ENCODE assay signal across 27 mouse cellular contexts in genomic region chr2:39011971-39012370, GRCm38 (mm10). TPM values are rescaled to one million over a fixed set of nuclear protein-coding genes. Genes with fewer than 3 reads are reported as not detected.
DNase-seq lines count a peak whose midpoint lies in the region; ATAC-seq and TF ChIP-seq lines count a peak whose summit lies in the region.
"Had no signal": no experiment of that assay in that cellular context is flagged by ENCODE, and none has a peak within 500 bp of the region (broad histone marks: within the 10 kb centered on the region; RNA-seq: fewer than 3 reads in every experiment).

No protein-coding gene starts in this region.

- intact Hi-C loops in heart, postnatal 25 days (cut with DNase I): no loop called here

- H3K4me3 ChIP-seq in embryonic facial prominence, embryonic 13.5 days: no peak overlapping the region
- H3K4me3 ChIP-seq in embryonic facial prominence, embryonic 10.5 days: no peak overlapping the region
- no peak overlapping the region for H3K4me3 ChIP-seq in heart, postnatal 0 days (ENCODE audit: low read depth, low read length)
- no peak overlapping the region for H3K4me3 ChIP-seq in liver, embryonic 13.5 days (replicated peaks)
- no peak overlapping the region for H3K4me3 ChIP-seq in liver, embryonic 11.5 days (ENCODE audit: low read depth, low read length)
- H3K4me3 ChIP-seq in embryonic fibroblast, embryonic 13.5 days (ENCODE audit: insufficient read depth, low read length): no peak overlapping the region
- H3K4me3 ChIP-seq: heart, embryonic 10.5 days; heart, embryonic 15.5 days; hindbrain, embryonic 12.5 days; megakaryocyte, embryonic 14.5 days; midbrain, embryonic 12.5 days had no signal

- no peak overlapping the region for H3K27ac ChIP-seq in embryonic facial prominence, embryonic 13.5 days
- no peak overlapping the region for H3K27ac ChIP-seq in embryonic facial prominence, embryonic 10.5 days (replicated peaks)
- peak overlapping the region; percentile 43; the same call in 1 of the 2 replicates for H3K27ac ChIP-seq in heart, postnatal 0 days (ENCODE audit: low read depth)
- H3K27ac ChIP-seq in liver, embryonic 13.5 days: 0 out of 2 replicates have a peak overlapping the region, but pooled peaks have one; percentile 18
- H3K27ac ChIP-seq in liver, embryonic 11.5 days (ENCODE audit: low read depth, low read length): no peak overlapping the region
- H3K27ac ChIP-seq in embryonic fibroblast, embryonic 13.5 days (ENCODE audit: insufficient read depth, low read length): peak overlapping the region; percentile 79
- H3K27ac ChIP-seq: heart, embryonic 10.5 days; heart, embryonic 15.5 days; hindbrain, embryonic 12.5 days; liver, embryonic 14.5 days; midbrain, embryonic 12.5 days had no signal

- H3K27me3 ChIP-seq in embryonic facial prominence, embryonic 13.5 days: no peaks in the 10 kb centered on the region
- no peaks in the 10 kb centered on the region for H3K27me3 ChIP-seq in embryonic facial prominence, embryonic 10.5 days (replicated peaks; ENCODE audit: low read depth, poor library complexity, severe bottlenecking)
- H3K27me3 ChIP-seq in heart, postnatal 0 days (ENCODE audit: control insufficient read depth, insufficient read depth, low read length): no peaks in the 10 kb centered on the region
- no peaks in the 10 kb centered on the region for H3K27me3 ChIP-seq in liver, embryonic 13.5 days
- H3K27me3 ChIP-seq in liver, embryonic 11.5 days (replicated peaks; ENCODE audit: control insufficient read depth, insufficient read depth, low read length): no peaks in the 10 kb centered on the region
- H3K27me3 ChIP-seq: heart, embryonic 15.5 days; hindbrain, embryonic 12.5 days; megakaryocyte, embryonic 14.5 days; midbrain, embryonic 12.5 days had no signal

- H3K4me2 ChIP-seq in embryonic facial prominence, embryonic 13.5 days: no peak overlapping the region
- H3K4me2 ChIP-seq in heart, postnatal 0 days (ENCODE audit: low read depth, low read length): no peak overlapping the region
- no peak overlapping the region for H3K4me2 ChIP-seq in liver, embryonic 13.5 days
- no peak overlapping the region for H3K4me2 ChIP-seq in liver, embryonic 11.5 days
- H3K4me2 ChIP-seq: heart, embryonic 15.5 days; hindbrain, embryonic 12.5 days; midbrain, embryonic 12.5 days had no signal

- no peak for TF ChIP-seq EP300 in heart, postnatal 0 days (IDR thresholded peaks at IDR 0.05; ENCODE audit: low read depth)

- 89% methylated on average over 3 of the region's 3 CpGs for WGBS in embryonic facial prominence, embryonic 13.5 days
- WGBS in embryonic facial prominence, embryonic 10.5 days: 94% methylated on average over 3 of the region's 3 CpGs
- 77% methylated on average over 3 of the region's 3 CpGs for whole genome bisulfite sequencing in heart, postnatal 0 days
- 80% methylated on average over 3 of the region's 3 CpGs for WGBS in liver, embryonic 13.5 days (ENCODE audit: insufficient replicate concordance)
- 89% methylated on average over 3 of the region's 3 CpGs for WGBS in liver, embryonic 11.5 days

- H3K4me1 ChIP-seq in embryonic facial prominence, embryonic 13.5 days: peaks cover 22% of the 10 kb centered on the region
- H3K4me1 ChIP-seq in embryonic facial prominence, embryonic 10.5 days: peaks cover 18% of the 10 kb centered on the region
- H3K4me1 ChIP-seq in heart, postnatal 0 days (ENCODE audit: control insufficient read depth, insufficient read depth): peaks cover 23% of the 10 kb centered on the region; the same call in 1 of the 2 replicates
- peaks cover 51% of the 10 kb centered on the region for H3K4me1 ChIP-seq in liver, embryonic 13.5 days (replicated peaks)
- peaks cover 15% of the 10 kb centered on the region for H3K4me1 ChIP-seq in liver, embryonic 11.5 days (replicated peaks; ENCODE audit: control insufficient read depth, insufficient read depth, low read length)
- H3K4me1 ChIP-seq in embryonic fibroblast, embryonic 13.5 days (ENCODE audit: control insufficient read depth, insufficient read depth, low read length): peaks cover 13% of the 10 kb centered on the region

- no peak for TF ChIP-seq CTCF in heart, postnatal 0 days (IDR thresholded peaks at IDR 0.05; ENCODE audit: low read depth)
- TF ChIP-seq CTCF in embryonic fibroblast, embryonic 13.5 days (IDR thresholded peaks at IDR 0.05; ENCODE audit: borderline replicate concordance, insufficient read depth, low read length): no peak

- no peaks in the 10 kb centered on the region for H3K9me3 ChIP-seq in embryonic facial prominence, embryonic 13.5 days
- H3K9me3 ChIP-seq in embryonic facial prominence, embryonic 10.5 days: no peaks in the 10 kb centered on the region
- H3K9me3 ChIP-seq in heart, postnatal 0 days (replicated peaks; ENCODE audit: control insufficient read depth, low read length): no peaks in the 10 kb centered on the region
- no peaks in the 10 kb centered on the region for H3K9me3 ChIP-seq in liver, embryonic 13.5 days (replicated peaks)
- no peaks in the 10 kb centered on the region for H3K9me3 ChIP-seq in liver, embryonic 11.5 days (ENCODE audit: control insufficient read depth, low read length)
- H3K9me3 ChIP-seq: G1E; heart, embryonic 10.5 days; heart, embryonic 15.5 days; hindbrain, embryonic 12.5 days; megakaryocyte, embryonic 14.5 days; midbrain, embryonic 12.5 days had no signal

- ATAC-seq in embryonic facial prominence, embryonic 13.5 days (ENCODE audit: insufficient number of reproducible peaks, insufficient read depth, low FRiP score, low TSS enrichment, low read depth): no peak
- no peak for ATAC-seq in heart, postnatal 0 days (ENCODE audit: insufficient read depth, low read depth)
- no peak for ATAC-seq in liver, embryonic 13.5 days (ENCODE audit: low read depth)
- no peak for ATAC-seq in liver, embryonic 11.5 days (replicated peaks; ENCODE audit: low FRiP score)
- ATAC-seq: forebrain, embryonic 16.5 days; intestine, postnatal 0 days had no signal

- H3K9ac ChIP-seq in embryonic facial prominence, embryonic 13.5 days: 0 out of 2 replicates have a peak overlapping the region, but pooled peaks have one; percentile 11
- no peak overlapping the region; the same call in 1 of the 2 replicates for H3K9ac ChIP-seq in heart, postnatal 0 days (replicated peaks; ENCODE audit: low read depth, low read length)
- H3K9ac ChIP-seq in liver, embryonic 13.5 days: no peak overlapping the region
- no peak overlapping the region for H3K9ac ChIP-seq in liver, embryonic 11.5 days (ENCODE audit: low read depth, low read length)
- H3K9ac ChIP-seq: heart, embryonic 15.5 days; hindbrain, embryonic 12.5 days; liver, embryonic 14.5 days; midbrain, embryonic 12.5 days had no signal

- DNase-seq in embryonic facial prominence, embryonic 10.5 days (ENCODE audit: low spot score): no peak
- no peak for DNase-seq in heart, postnatal 0 days (ENCODE audit: low spot score)
- no peak for DNase-seq in heart, postnatal 25 days (ENCODE audit: low spot score)
- no peak for DNase-seq in liver, embryonic 13.5 days
- no peak for DNase-seq in liver, embryonic 11.5 days (ENCODE audit: low spot score)
- DNase-seq in adrenal gland, adult (ENCODE audit: inconsistent age in 2 of 2, low spot score in 1 of 2): no peak
- DNase-seq: adrenal gland, postnatal 14 days; cerebellum, postnatal 14 days; gastrocnemius, postnatal 10 days; kidney, postnatal 14 days; left cerebral cortex, postnatal 4 days; lung, adult 2 months; lung, postnatal 10 days; retina, postnatal 1 day; right cerebral cortex, postnatal 14 days; thymus, postnatal 25 days had no signal

- H3K36me3 ChIP-seq in embryonic facial prominence, embryonic 13.5 days: peaks cover 56% of the 10 kb centered on the region
- H3K36me3 ChIP-seq in embryonic facial prominence, embryonic 10.5 days (replicated peaks): peaks cover 65% of the 10 kb centered on the region
- peaks cover 42% of the 10 kb centered on the region for H3K36me3 ChIP-seq in heart, postnatal 0 days (replicated peaks; ENCODE audit: control insufficient read depth, insufficient read depth, low read length)
- peaks cover 55% of the 10 kb centered on the region for H3K36me3 ChIP-seq in liver, embryonic 13.5 days
- H3K36me3 ChIP-seq in liver, embryonic 11.5 days (ENCODE audit: control insufficient read depth, insufficient read depth, low read length): peaks cover 21% of the 10 kb centered on the region

- no peak for TF ChIP-seq POLR2A in embryonic fibroblast, embryonic 13.5 days (IDR thresholded peaks at IDR 0.05; ENCODE audit: low read depth, low read length)

RNA-seq across cellular contexts. Expression of gene Rpl35, which starts 6.5 kb away (rescaled TPM):
- 1,096 and 1,227 TPM in 2 replicates for polyA plus RNA-seq in embryonic facial prominence, embryonic 13.5 days (2015; fragmentation: Nextera tagmentation; extraction: Ambion mirVana)
- 992 and 1,047 TPM in 2 replicates for polyA plus RNA-seq in embryonic facial prominence, embryonic 10.5 days (2016; fragmentation: Nextera tagmentation; extraction: Ambion mirVana)
- 54.2 and 56.4 TPM in 2 replicates for total RNA-seq in heart, postnatal 0 days (2014; rRNA removed; ENCODE audit: low replicate concordance)
- polyA plus RNA-seq in heart, postnatal 0 days (2015; fragmentation: Nextera tagmentation; extraction: Ambion mirVana): 539 and 573 TPM in 2 replicates
- total RNA-seq in heart, postnatal 25 days (2021): 100 to 1,000 TPM; 298 to 299 TPM
- 845 and 923 TPM in 2 replicates for polyA plus RNA-seq in liver, embryonic 13.5 days (2015; fragmentation: Nextera tagmentation; extraction: Ambion mirVana)
- 1,321 and 1,382 TPM in 2 replicates for polyA plus RNA-seq in liver, embryonic 11.5 days (2014; fragmentation: Nextera tagmentation; extraction: Ambion mirVana)
- polyA plus RNA-seq in embryonic fibroblast, embryonic 13.5 days (2011; ENCODE audit: insufficient read length, low read depth, missing spikeins): 266 and 282 TPM in 2 replicates

RNA-seq across cellular contexts. Expression of gene Arpc5l, which starts 6.8 kb away (rescaled TPM):
- polyA plus RNA-seq in embryonic facial prominence, embryonic 13.5 days (2015; fragmentation: Nextera tagmentation; extraction: Ambion mirVana): 123 TPM in 2 replicates
- polyA plus RNA-seq in embryonic facial prominence, embryonic 10.5 days (2016; fragmentation: Nextera tagmentation; extraction: Ambion mirVana): 121 and 124 TPM in 2 replicates
- 13.4 and 36.2 TPM in 2 replicates for total RNA-seq in heart, postnatal 0 days (2014; rRNA removed; ENCODE audit: low replicate concordance)
- 83.0 and 87.2 TPM in 2 replicates for polyA plus RNA-seq in heart, postnatal 0 days (2015; fragmentation: Nextera tagmentation; extraction: Ambion mirVana)
- 10 to 100 TPM; 81.8 to 87.5 TPM for total RNA-seq in heart, postnatal 25 days (2021)
- 74.0 and 76.6 TPM in 2 replicates for polyA plus RNA-seq in liver, embryonic 13.5 days (2015; fragmentation: Nextera tagmentation; extraction: Ambion mirVana)
- polyA plus RNA-seq in liver, embryonic 11.5 days (2014; fragmentation: Nextera tagmentation; extraction: Ambion mirVana): 113 and 128 TPM in 2 replicates
- polyA plus RNA-seq in embryonic fibroblast, embryonic 13.5 days (2011; ENCODE audit: insufficient read length, low read depth, missing spikeins): 54.6 and 64.3 TPM in 2 replicates

RNA-seq across cellular contexts. Expression of gene Wdr38, which starts 14.7 kb away (rescaled TPM):
- 2.0 and 2.2 TPM in 2 replicates for polyA plus RNA-seq in embryonic facial prominence, embryonic 13.5 days (2015; fragmentation: Nextera tagmentation; extraction: Ambion mirVana)
- 1.6 TPM in 2 replicates for polyA plus RNA-seq in embryonic facial prominence, embryonic 10.5 days (2016; fragmentation: Nextera tagmentation; extraction: Ambion mirVana)
- total RNA-seq in heart, postnatal 0 days (2014; rRNA removed; ENCODE audit: low replicate concordance): 0.08 TPM in 1 of 2 replicates, not detected in the other
- polyA plus RNA-seq in heart, postnatal 0 days (2015; fragmentation: Nextera tagmentation; extraction: Ambion mirVana): 0.83 and 1.1 TPM in 2 replicates
- under 1 TPM; 0.08 TPM for total RNA-seq in heart, postnatal 25 days (2021)
- 0.66 and 0.76 TPM in 2 replicates for polyA plus RNA-seq in liver, embryonic 13.5 days (2015; fragmentation: Nextera tagmentation; extraction: Ambion mirVana)
- polyA plus RNA-seq in liver, embryonic 11.5 days (2014; fragmentation: Nextera tagmentation; extraction: Ambion mirVana): 1.4 TPM in 2 replicates
- polyA plus RNA-seq in embryonic fibroblast, embryonic 13.5 days (2011; ENCODE audit: insufficient read length, low read depth, missing spikeins): 0.26 and 0.67 TPM in 2 replicates

RNA-seq across cellular contexts. Expression of gene Golga1, which starts 53.4 kb away (rescaled TPM):
- polyA plus RNA-seq in embryonic facial prominence, embryonic 13.5 days (2015; fragmentation: Nextera tagmentation; extraction: Ambion mirVana): 33.1 and 36.1 TPM in 2 replicates
- 24.8 and 24.9 TPM in 2 replicates for polyA plus RNA-seq in embryonic facial prominence, embryonic 10.5 days (2016; fragmentation: Nextera tagmentation; extraction: Ambion mirVana)
- 7.7 and 12.4 TPM in 2 replicates for total RNA-seq in heart, postnatal 0 days (2014; rRNA removed; ENCODE audit: low replicate concordance)
- polyA plus RNA-seq in heart, postnatal 0 days (2015; fragmentation: Nextera tagmentation; extraction: Ambion mirVana): 19.2 and 21.2 TPM in 2 replicates
- 10 to 100 TPM; 14.7 to 15.0 TPM for total RNA-seq in heart, postnatal 25 days (2021)
- polyA plus RNA-seq in liver, embryonic 13.5 days (2015; fragmentation: Nextera tagmentation; extraction: Ambion mirVana): 9.9 and 11.3 TPM in 2 replicates
- polyA plus RNA-seq in liver, embryonic 11.5 days (2014; fragmentation: Nextera tagmentation; extraction: Ambion mirVana): 18.2 and 20.8 TPM in 2 replicates
- polyA plus RNA-seq in embryonic fibroblast, embryonic 13.5 days (2011; ENCODE audit: insufficient read length, low read depth, missing spikeins): 28.0 and 36.3 TPM in 2 replicates

Comparison
In these comparisons a context has a peak if more than half of its experiments do, and no peak if none do; other contexts are left out.
1. H3K27ac ChIP-seq: peak in heart, postnatal 0 days (single experiment), liver, embryonic 13.5 days (single experiment) and embryonic fibroblast, embryonic 13.5 days (single experiment); none in embryonic facial prominence, embryonic 13.5 days (single experiment), embryonic facial prominence, embryonic 10.5 days (single experiment) and liver, embryonic 11.5 days (single experiment).